Mouse (Mus musculus): ENCODE measurements around the gene Catsper3.

Catsper3 gene

GRCm38 (mm10) chr13:55784268-55784667, at the start of gene Catsper3:
Gene Catsper3, plus strand, starts transcription at chr13:55784568.
- ChIA-PET POLR2A (no interaction called here), CTCF (no interaction called here)

DNA sequence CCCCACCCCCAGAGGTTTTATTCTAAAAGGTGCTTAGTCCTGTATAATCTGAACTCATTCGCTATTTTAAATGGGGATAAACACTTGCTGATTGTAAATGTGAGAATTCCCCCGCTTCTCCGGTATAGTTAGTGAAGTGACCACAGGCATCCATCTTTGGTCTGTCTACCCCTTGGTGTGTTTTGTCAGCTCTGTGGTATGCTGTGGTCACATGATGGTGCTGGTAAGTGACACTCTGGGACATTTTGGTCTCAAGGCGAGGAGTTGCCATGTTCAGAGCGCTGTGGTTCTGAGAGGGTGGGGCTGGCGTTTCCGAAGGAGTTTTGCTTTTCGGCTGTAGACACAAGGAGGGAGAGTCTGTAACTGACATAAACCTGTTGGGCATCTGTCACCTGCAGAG, 46.5 kb upstream of the Catsper3 start:
- CTCF ChIA-PET: interaction anchor here in 3 of 4 experiments (0.6 to 2.1 kb wide), 6 partner anchors 10 to 1103 kb away, joined by 3 to 7 read pairs (median 4); partner anchors contain the start of gene Pcbd2 (in 1 of the 3)
- POLR2A ChIA-PET: interaction anchor here in 2 of 4 experiments (0.8 to 2.6 kb wide), 8 partner anchors 9 to 45 kb away, joined by 3 to 7 read pairs (median 4); partner anchors contain the start of genes Pcbd2 (in 2 of the 2), Txndc15 (in 2 of the 2) and B230219D22Rik (in 1 of the 2)

DNA sequence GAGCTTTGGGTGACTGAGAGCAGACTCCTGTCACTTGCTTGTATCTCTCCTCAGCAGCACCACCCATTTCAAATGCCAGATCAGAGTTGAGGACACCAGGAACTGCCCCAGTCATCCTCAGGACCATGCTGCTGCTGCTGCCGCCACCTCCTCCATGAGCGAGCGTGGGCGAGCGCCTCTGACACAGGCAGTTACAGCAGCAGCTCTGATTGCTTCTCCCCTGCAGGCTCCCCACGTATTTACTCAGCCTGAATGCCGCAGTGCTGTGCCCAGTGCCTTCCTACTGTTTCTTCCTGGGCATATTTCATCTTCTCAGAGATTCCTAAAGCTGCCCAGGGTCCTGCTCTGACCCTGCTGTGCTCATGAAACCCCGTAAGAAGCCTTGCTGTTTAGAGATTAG, 42.1 kb upstream of the Catsper3 start:
- POLR2A ChIA-PET: interaction anchor here (1.1 to 2.0 kb wide), 7 partner anchors 8 to 50 kb away, joined by 3 to 8 read pairs (median 4); partner anchors contain the start of gene B230219D22Rik (in 1 of the 4)
- CTCF ChIA-PET: no interaction called here

GRCm38 (mm10) chr13:55754380-55754779, 30.0 kb upstream of the Catsper3 start:
- POLR2A ChIA-PET: interaction anchor here in 3 of 4 experiments (0.7 to 2.4 kb wide), 7 partner anchors 11 to 1286 kb away, joined by 3 to 12 read pairs (median 3); partner anchors contain the start of gene B230219D22Rik (in 1 of the 3)

DNA sequence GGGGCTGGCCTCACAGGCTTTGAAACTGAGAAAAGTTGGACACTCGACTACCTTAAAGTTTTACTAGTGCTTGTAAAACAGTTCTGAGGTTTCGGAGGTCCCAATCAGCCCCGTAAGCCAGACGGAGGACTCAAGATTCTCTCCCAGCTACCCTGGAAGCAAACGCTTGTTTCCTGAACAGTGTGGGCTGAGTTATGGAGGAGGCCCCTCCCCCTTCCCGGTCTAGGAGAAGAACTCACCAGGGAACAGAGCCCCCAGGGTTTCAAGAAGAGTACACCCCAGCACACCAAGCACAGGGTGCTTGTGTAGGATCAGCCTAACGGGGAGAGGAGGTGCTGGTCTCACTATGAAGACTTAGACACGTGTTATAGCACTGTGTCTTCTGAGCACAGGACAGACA, 27.6 kb upstream of the Catsper3 start:
- CTCF ChIA-PET: interaction anchor here in 2 of 4 experiments (0.8 to 2.1 kb wide), 7 partner anchors 18 to 207 kb away, joined by 3 to 7 read pairs (median 3); partner anchors contain the start of genes B230219D22Rik (in 1 of the 2) and Pcbd2 (in 1 of the 2)
- POLR2A ChIA-PET: interaction anchor here in 3 of 4 experiments (1.0 to 2.0 kb wide), 9 partner anchors 13 to 164 kb away, joined by 3 to 8 read pairs (median 4); partner anchors contain the start of genes B230219D22Rik (in 1 of the 3) and Txndc15 (in 1 of the 3)

More at GRCm38 (mm10) chr13:55754380-55754779, 30.0 kb upstream of the Catsper3 start:
- CTCF ChIA-PET: interaction anchor here in 1 of 4 experiments (1.6 kb wide), 1 partner anchor 71 kb away, joined by 4 read pairs; no protein-coding TSS in a partner anchor

- CTCF ChIA-PET: interaction anchor here (0.5 to 2.1 kb wide), 17 partner anchors 14 to 1307 kb away, joined by 3 to 9 read pairs (median 3); partner anchors contain the start of genes Pcbd2 (in 2 of the 4) and B230219D22Rik (in 1 of the 4)
- POLR2A ChIA-PET: interaction anchor here (0.6 to 2.0 kb wide), 15 partner anchors 14 to 165 kb away, joined by 3 to 8 read pairs (median 3); partner anchors contain the start of genes B230219D22Rik (in 2 of the 4), Pcbd2 (in 1 of the 4) and Txndc15 (in 1 of the 4)
Measured at GRCm38 (mm10) chr13:55757645-55758044, 26.7 kb upstream of the Catsper3 start.

DNA sequence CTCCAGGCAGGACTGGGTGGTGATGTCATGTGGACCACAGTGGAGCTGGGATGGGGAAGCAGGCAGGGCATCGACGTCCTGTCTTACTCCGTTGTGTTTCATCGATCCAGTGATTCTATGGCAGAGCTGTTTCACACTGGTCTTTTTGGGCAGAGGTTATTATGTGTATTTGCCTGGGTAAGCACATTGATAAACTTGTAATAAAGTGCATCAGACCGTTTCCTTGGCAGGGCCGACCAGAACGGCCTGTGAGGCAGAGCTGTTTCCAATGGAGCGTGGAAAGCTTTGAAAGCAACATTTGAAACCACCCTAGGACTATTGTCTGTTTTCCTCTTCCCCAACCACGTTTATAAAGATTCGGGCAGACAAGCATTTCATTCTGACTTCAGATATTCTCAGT, 23.8 kb upstream of the Catsper3 start:
- CTCF ChIA-PET: interaction anchor here in 3 of 4 experiments (0.6 to 1.2 kb wide), 3 partner anchors 124 to 472 kb away, joined by 3 read pairs; no protein-coding TSS in a partner anchor

DNA sequence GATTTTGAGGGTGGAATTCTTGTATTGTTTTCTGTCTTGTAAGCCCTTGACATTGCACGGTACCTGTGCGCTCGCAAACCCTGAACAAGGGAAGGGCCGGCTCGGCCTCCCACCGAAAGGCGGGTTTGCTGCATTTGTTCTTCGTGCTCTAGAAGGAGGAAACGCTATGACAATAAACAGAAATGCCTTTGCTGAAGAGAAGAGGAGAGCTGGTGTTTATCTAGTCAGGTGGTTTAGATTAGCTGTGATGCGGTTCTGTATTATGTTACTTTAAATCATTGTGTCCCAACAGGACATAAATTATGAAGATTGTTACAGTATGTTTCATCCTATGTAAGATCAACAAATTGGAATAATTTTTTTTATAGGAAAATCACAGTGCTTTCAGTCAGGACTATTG, 22.9 kb upstream of the Catsper3 start:
- CTCF ChIA-PET: interaction anchor here in 1 of 4 experiments (1.2 kb wide), 1 partner anchor 202 kb away, joined by 3 read pairs; no protein-coding TSS in a partner anchor
- POLR2A ChIA-PET: interaction anchor here in 1 of 4 experiments (1.1 to 1.2 kb wide), 2 partner anchors 15 to 24 kb away, joined by 3 to 4 read pairs; no protein-coding TSS in a partner anchor

More for the DNA sequence above, 23.8 kb upstream of the Catsper3 start:
- POLR2A ChIA-PET: interaction anchor here in 2 of 4 experiments (0.6 to 1.6 kb wide), 3 partner anchors 19 to 188 kb away, joined by 3 to 4 read pairs (median 3); no protein-coding TSS in a partner anchor

- POLR2A ChIA-PET: interaction anchor here in 1 of 4 experiments (1.0 to 1.1 kb wide), 2 partner anchors 27 to 31 kb away, joined by 3 read pairs; no protein-coding TSS in a partner anchor
- CTCF ChIA-PET: no interaction called here
Measured at GRCm38 (mm10) chr13:55774352-55774751, 10.0 kb upstream of the Catsper3 start.

- ChIA-PET CTCF (no interaction called here), POLR2A (interaction anchor here in 1 of 4 experiments (0.8 to 1.1 kb wide), 3 partner anchors 28 to 187 kb away, joined by 3 to 4 read pairs (median 3); no protein-coding TSS in a partner anchor)
Measured at GRCm38 (mm10) chr13:55775056-55775455, 9.3 kb upstream of the Catsper3 start.

- ChIA-PET POLR2A (no interaction called here), CTCF (interaction anchor here in 1 of 4 experiments (0.6 kb wide), 1 partner anchor 177 kb away, joined by 3 read pairs; no protein-coding TSS in a partner anchor)
Measured at GRCm38 (mm10) chr13:55786120-55786519, 1.8 kb downstream of the Catsper3 start.

GRCm38 (mm10) chr13:55801246-55801645, 16.9 kb downstream of the Catsper3 start:
- ChIA-PET POLR2A (no interaction called here), CTCF (no interaction called here)

DNA sequence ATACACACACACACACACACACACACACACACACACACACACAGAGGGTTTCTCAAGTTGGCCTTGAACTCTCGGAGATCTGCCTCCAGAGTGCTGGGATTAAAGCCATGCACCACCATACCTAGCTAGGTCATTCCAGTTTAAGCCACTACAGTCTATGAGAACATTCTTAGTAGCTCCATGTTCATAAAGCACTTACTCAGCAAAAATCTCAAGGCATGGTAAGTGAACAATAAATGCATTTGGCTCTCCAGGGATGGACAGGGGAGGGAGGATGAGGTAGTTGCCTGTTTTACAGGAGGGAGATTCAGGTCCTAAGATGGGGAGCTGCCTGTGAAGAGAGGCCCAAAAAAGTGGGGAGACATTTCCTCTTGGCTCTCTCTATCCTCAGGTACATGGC, 19.6 kb downstream of the Catsper3 start:
- POLR2A ChIA-PET: interaction anchor here in 1 of 4 experiments (0.8 kb wide), 1 partner anchor 77 kb away, joined by 3 read pairs; the partner anchor contains the start of gene Pcbd2
- CTCF ChIA-PET: no interaction called here

DNA sequence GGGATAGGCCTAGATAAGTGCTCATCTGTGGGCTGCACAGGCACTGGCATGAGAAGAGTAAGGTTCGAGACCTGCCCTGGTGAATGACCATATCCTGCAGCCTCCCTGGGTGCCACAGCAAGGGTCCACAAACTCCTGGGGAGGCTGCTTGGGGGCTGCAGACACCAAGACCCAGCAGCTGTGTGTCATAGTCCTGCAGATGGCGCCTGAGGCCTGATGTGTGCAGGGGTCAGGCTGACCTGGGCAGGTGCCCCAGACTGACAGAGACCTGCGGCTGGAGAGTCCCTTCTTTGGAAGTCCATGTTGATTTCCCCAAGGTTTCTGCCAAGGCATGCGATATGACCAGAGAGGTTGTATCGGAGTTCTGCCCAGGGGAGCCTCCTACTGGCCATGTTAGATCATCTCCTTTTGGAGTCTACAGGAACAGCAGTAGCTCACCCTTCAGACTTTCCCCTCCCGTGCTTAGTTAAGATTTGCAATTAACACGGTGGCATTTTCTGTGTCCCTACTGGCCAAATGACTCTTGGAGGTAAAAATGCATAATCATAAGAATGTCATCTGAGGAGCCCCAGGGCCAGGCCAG, 24.8 kb downstream of the Catsper3 start:
- CTCF ChIA-PET: interaction anchor here (0.5 to 1.6 kb wide), 10 partner anchors 9 to 1470 kb away, joined by 3 to 4 read pairs (median 3); no protein-coding TSS in a partner anchor
- POLR2A ChIA-PET: interaction anchor here in 2 of 4 experiments (1.1 to 1.7 kb wide), 3 partner anchors 65 to 117 kb away, joined by 3 to 4 read pairs (median 4); partner anchors contain the start of gene B230219D22Rik (in 2 of the 2)

DNA sequence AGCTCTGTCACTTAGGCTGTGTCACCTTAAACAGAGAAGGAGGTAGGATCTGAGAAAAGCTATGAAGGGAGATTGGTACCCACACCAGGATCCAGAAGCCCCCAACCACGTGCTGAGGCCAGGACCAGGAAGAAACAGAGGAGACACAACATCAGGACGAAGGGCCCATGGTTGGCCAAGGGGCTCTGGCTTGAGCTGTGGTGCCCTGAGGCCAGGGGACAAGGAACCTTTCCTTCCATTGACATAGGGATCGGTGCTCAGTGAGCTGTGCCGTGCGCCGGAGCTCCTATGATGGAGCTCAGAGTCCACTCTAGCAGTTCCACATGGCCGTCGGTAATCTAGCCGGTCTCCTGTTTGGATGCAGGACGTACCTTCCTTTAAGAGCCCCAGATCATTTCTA, 25.3 kb downstream of the Catsper3 start:
- CTCF ChIA-PET: interaction anchor here (0.6 to 1.6 kb wide), 7 partner anchors 9 to 287 kb away, joined by 3 to 4 read pairs (median 3); no protein-coding TSS in a partner anchor
- POLR2A ChIA-PET: interaction anchor here in 3 of 4 experiments (1.1 to 1.7 kb wide), 3 partner anchors 83 to 117 kb away, joined by 3 to 4 read pairs (median 4); partner anchors contain the start of genes B230219D22Rik (in 2 of the 3) and Pcbd2 (in 1 of the 3)

GRCm38 (mm10) chr13:55810947-55811346, 26.6 kb downstream of the Catsper3 start:
- POLR2A ChIA-PET: interaction anchor here in 1 of 4 experiments (1.1 kb wide), 1 partner anchor 84 kb away, joined by 3 read pairs; the partner anchor contains the start of gene Pcbd2
- CTCF ChIA-PET: no interaction called here

DNA sequence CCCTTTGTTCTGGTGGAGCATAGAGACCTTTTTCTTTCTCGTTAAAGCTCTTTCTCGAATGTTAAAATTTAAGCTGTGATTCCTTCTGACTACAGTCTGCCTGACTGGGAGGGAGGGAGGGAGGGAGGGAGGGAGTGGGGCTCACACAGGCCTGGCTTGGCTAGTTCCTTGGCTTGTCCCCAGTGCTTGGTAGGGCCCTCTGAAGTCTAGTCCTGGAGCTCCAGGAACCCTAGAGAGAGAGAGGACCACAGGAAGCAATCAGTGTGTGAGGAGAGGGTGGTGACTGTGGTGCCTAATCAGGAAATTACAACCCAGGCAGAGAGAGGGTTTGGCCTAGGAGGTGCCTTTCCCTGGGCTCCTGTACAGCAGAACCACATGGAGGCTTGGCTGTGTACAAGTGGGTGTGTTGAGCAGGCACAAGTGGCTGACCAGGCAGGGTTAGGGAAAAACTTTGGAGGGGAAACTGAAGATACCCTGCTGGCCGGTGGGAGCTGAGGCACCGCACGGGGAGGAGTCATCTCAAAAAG, 29.2 kb downstream of the Catsper3 start:
- POLR2A ChIA-PET: interaction anchor here in 1 of 4 experiments (0.6 kb wide), 1 partner anchor 633 kb away, joined by 3 read pairs; no protein-coding TSS in a partner anchor
- CTCF ChIA-PET: interaction anchor here in 2 of 4 experiments (0.6 to 0.7 kb wide), 2 partner anchors 44 to 154 kb away, joined by 3 to 5 read pairs; no protein-coding TSS in a partner anchor

DNA sequence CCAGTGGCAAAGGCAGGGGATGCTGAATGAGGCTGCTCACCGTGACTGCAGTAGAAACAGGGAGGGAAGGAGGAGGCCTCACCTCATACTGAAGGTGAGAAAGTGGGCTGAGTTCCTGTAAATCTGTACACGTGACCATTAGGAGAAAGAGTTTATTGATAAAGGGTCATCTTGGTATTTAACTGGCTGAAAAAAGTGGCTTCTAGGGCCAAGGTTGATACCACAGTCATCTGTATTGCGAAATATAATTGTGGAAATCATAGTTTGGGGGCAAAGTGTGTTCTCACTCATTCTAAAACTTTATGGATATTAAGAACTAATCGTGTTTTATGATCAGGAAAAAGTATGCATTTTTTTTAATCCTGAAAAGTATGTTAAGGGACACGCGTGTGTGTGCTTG, 30.5 kb downstream of the Catsper3 start:
- CTCF ChIA-PET: no interaction called here

More for the DNA sequence above, 30.5 kb downstream of the Catsper3 start:
- POLR2A ChIA-PET: no interaction called here
